Mouse (Mus musculus): Measurements from ENCODE around the gene Jun. TPM values are rescaled to one million over a fixed set of nuclear protein-coding genes. Genes with fewer than 3 reads are reported as not detected.

Gene Jun
- polyA plus RNA-seq (2015; fragmentation: Nextera tagmentation; extraction: Ambion mirVana): 53.6 and 67.6 TPM in 2 replicates

DNA sequence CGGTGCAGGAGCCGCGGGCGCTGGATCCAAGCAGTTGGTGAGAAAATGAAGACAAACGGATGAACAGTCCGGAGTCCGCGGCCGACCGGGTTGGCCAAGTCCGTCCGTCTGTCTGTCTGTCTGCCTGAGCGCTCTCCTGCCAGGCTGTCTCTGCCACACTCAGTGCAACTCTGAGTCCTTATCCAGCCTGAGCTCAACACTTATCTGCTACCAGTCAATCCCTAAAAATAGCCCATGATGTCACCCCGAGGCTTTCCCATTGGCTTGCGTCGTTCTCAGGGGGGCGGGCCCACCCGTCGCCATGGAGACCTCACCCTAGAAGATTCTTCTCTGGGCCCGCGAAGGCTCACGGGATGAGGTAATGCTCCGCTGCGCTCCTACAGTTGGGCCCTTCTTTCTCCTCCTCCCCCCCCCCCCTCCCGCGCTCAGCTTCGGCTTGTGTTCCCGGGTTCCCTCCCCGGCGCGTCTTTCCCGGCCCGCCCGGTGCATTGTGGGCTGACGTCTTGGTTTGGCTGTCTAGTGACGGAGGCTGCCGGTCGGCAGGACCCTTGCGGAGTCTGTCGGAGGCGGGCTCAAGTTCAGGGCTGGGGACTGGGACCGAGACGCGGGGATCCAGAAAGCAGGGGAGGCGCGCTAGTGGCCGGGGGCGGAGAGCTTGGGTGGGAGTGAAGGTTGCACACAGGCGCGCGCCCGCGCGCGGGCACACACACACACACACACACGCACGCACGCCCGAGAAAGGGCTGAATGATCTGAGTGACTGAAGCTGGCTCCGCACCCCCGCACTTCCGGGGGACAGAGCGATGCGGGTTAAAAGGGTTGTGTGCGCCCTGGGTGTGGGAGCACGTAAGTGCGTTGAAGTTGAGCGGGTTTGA is at the start of gene Jun:
Jun (minus strand) TSS at position 198 of the 875 bp plus-strand sequence.

Other genes with a start within 250 kb of the Jun start
- gene Eqtn, start 123.4 kb downstream of the Jun start, polyA plus RNA-seq (2015; fragmentation: Nextera tagmentation; extraction: Ambion mirVana): 0.30 and 0.59 TPM in 2 replicates
- gene Mysm1, start 73.1 kb downstream of the Jun start, polyA plus RNA-seq (2015; fragmentation: Nextera tagmentation; extraction: Ambion mirVana): 12.1 and 13.1 TPM in 2 replicates

All from skeletal muscle tissue, postnatal 0 days (tissue).